Mouse (Mus musculus): ENCODE results near the gene Ccdc8. TPM values are rescaled to one million over a fixed set of nuclear protein-coding genes. Genes with fewer than 3 reads are reported as not detected.

Gene Ccdc8
- polyA plus RNA-seq, 1 experiment: 0.28 TPM

- no peaks in the 10 kb centered on the region; the same call in 1 of the 2 replicates for H3K4me1 ChIP-seq (ENCODE audit: control insufficient read depth, insufficient read depth, insufficient read length, low read length)
- H3K4me3 ChIP-seq (ENCODE audit: insufficient read depth, low read depth, low read length): no peak overlapping the region
- no peak overlapping the region for H3K27ac ChIP-seq (replicated peaks; ENCODE audit: low read depth, low read length)
These were observed 22.9 kb downstream of the Ccdc8 start for GRCm38 (mm10) chr7:17015381-17015780.

GRCm38 (mm10) chr7:17017036-17017435 is 24.5 kb downstream of the Ccdc8 start:
- no peak overlapping the region for H3K27ac ChIP-seq (replicated peaks; ENCODE audit: low read depth, low read length)
- no peak overlapping the region for H3K4me3 ChIP-seq (ENCODE audit: insufficient read depth, low read depth, low read length)
- H3K4me1 ChIP-seq (ENCODE audit: control insufficient read depth, insufficient read depth, insufficient read length, low read length): no peaks in the 10 kb centered on the region

- H3K4me1 ChIP-seq (ENCODE audit: control insufficient read depth, insufficient read depth, insufficient read length, low read length): no peaks in the 10 kb centered on the region
These were observed 25.4 kb downstream of the Ccdc8 start for GRCm38 (mm10) chr7:17017921-17018320.

GRCm38 (mm10) chr7:17019426-17020166 is 27.1 kb downstream of the Ccdc8 start:
- H3K27ac ChIP-seq (replicated peaks; ENCODE audit: low read depth, low read length): no peak overlapping the region
- no peak overlapping the region for H3K4me3 ChIP-seq (ENCODE audit: insufficient read depth, low read depth, low read length)
- peaks cover 14% of the 10 kb centered on the region for H3K4me1 ChIP-seq (ENCODE audit: control insufficient read depth, insufficient read depth, insufficient read length, low read length)

More at GRCm38 (mm10) chr7:17017921-17018320, 25.4 kb downstream of the Ccdc8 start:
- H3K27ac ChIP-seq (replicated peaks; ENCODE audit: low read depth, low read length): no peak overlapping the region
- H3K4me3 ChIP-seq (ENCODE audit: insufficient read depth, low read depth, low read length): no peak overlapping the region

- Histone ChIP-seq H3K27ac (replicated peaks; ENCODE audit: low read depth, low read length) (no peak overlapping the region), H3K4me3 (ENCODE audit: insufficient read depth, low read depth, low read length) (no peak overlapping the region), H3K4me1 (ENCODE audit: control insufficient read depth, insufficient read depth, insufficient read length, low read length) (peaks cover 35% of the 10 kb centered on the region)
These were observed 29.7 kb downstream of the Ccdc8 start for GRCm38 (mm10) chr7:17022176-17022575.

- H3K27ac ChIP-seq (replicated peaks; ENCODE audit: low read depth, low read length): peak overlapping the region; percentile 57
- H3K4me1 ChIP-seq (ENCODE audit: control insufficient read depth, insufficient read depth, insufficient read length, low read length): peaks cover 35% of the 10 kb centered on the region
- H3K4me3 ChIP-seq (ENCODE audit: insufficient read depth, low read depth, low read length): peak overlapping the region; percentile 4
These were observed 31.2 kb downstream of the Ccdc8 start for GRCm38 (mm10) chr7:17023701-17024100.

GRCm38 (mm10) chr7:17024141-17024540 is 31.6 kb downstream of the Ccdc8 start:
- Histone ChIP-seq H3K4me3 (ENCODE audit: insufficient read depth, low read depth, low read length) (peak overlapping the region; percentile 4; the same call in 1 of the 2 replicates), H3K27ac (replicated peaks; ENCODE audit: low read depth, low read length) (peak overlapping the region; percentile 57), H3K4me1 (ENCODE audit: control insufficient read depth, insufficient read depth, insufficient read length, low read length) (peaks cover 35% of the 10 kb centered on the region)

GRCm38 (mm10) chr7:17024814-17025504 is 32.5 kb downstream of the Ccdc8 start:
- H3K27ac ChIP-seq (replicated peaks; ENCODE audit: low read depth, low read length): peak overlapping the region; percentile 57
- no peak overlapping the region for H3K4me3 ChIP-seq (ENCODE audit: insufficient read depth, low read depth, low read length)

GRCm38 (mm10) chr7:17025505-17025894 is 33.0 kb downstream of the Ccdc8 start:
- Histone ChIP-seq H3K4me1 (ENCODE audit: control insufficient read depth, insufficient read depth, insufficient read length, low read length) (peaks cover 35% of the 10 kb centered on the region), H3K4me3 (ENCODE audit: insufficient read depth, low read depth, low read length) (0 out of 2 replicates have a peak overlapping the region, but pooled peaks have one; percentile 7), H3K27ac (replicated peaks; ENCODE audit: low read depth, low read length) (peak overlapping the region; percentile 57)

More at GRCm38 (mm10) chr7:17024814-17025504, 32.5 kb downstream of the Ccdc8 start:
- H3K4me1 ChIP-seq (ENCODE audit: control insufficient read depth, insufficient read depth, insufficient read length, low read length): peaks cover 35% of the 10 kb centered on the region

GRCm38 (mm10) chr7:17025896-17026622 is 33.6 kb downstream of the Ccdc8 start:
- Histone ChIP-seq H3K4me1 (ENCODE audit: control insufficient read depth, insufficient read depth, insufficient read length, low read length) (peaks cover 35% of the 10 kb centered on the region), H3K27ac (replicated peaks; ENCODE audit: low read depth, low read length) (peak overlapping the region; percentile 57), H3K4me3 (ENCODE audit: insufficient read depth, low read depth, low read length) (peak overlapping the region; percentile 95)

- Histone ChIP-seq H3K4me3 (ENCODE audit: insufficient read depth, low read depth, low read length) (peak overlapping the region; percentile 95), H3K27ac (replicated peaks; ENCODE audit: low read depth, low read length) (peak overlapping the region; percentile 95), H3K4me1 (ENCODE audit: control insufficient read depth, insufficient read depth, insufficient read length, low read length) (peaks cover 35% of the 10 kb centered on the region)
These were observed 34.4 kb downstream of the Ccdc8 start for GRCm38 (mm10) chr7:17026710-17027587.

GRCm38 (mm10) chr7:17027588-17028343 is 35.3 kb downstream of the Ccdc8 start, which contains the start of gene Ppp5c:
TSS of gene Ppp5c (minus strand) at chr7:17027924.
- Histone ChIP-seq H3K4me3 (ENCODE audit: insufficient read depth, low read depth, low read length) (peak within 1 kb of the TSS; percentile 95), H3K27ac (replicated peaks; ENCODE audit: low read depth, low read length) (peak within 1 kb of the TSS; percentile 95), H3K4me1 (ENCODE audit: control insufficient read depth, insufficient read depth, insufficient read length, low read length) (peaks cover 35% of the 10 kb centered on the region)

GRCm38 (mm10) chr7:17028923-17029322 is 36.4 kb downstream of the Ccdc8 start:
- H3K4me3 ChIP-seq (ENCODE audit: insufficient read depth, low read depth, low read length): no peak overlapping the region
- peaks cover 26% of the 10 kb centered on the region for H3K4me1 ChIP-seq (ENCODE audit: control insufficient read depth, insufficient read depth, insufficient read length, low read length)
- no peak overlapping the region for H3K27ac ChIP-seq (replicated peaks; ENCODE audit: low read depth, low read length)

GRCm38 (mm10) chr7:17030239-17030638 is 37.7 kb downstream of the Ccdc8 start:
- no peak overlapping the region for H3K27ac ChIP-seq (replicated peaks; ENCODE audit: low read depth, low read length)
- peaks cover 14% of the 10 kb centered on the region for H3K4me1 ChIP-seq (ENCODE audit: control insufficient read depth, insufficient read depth, insufficient read length, low read length)
- no peak overlapping the region for H3K4me3 ChIP-seq (ENCODE audit: insufficient read depth, low read depth, low read length)

Measured in brown adipose tissue, adult 24 weeks (tissue).